Mouse (Mus musculus) layer of hippocampus, postnatal 14 days (tissue): Measurements from ENCODE around the gene Prdm2. TPM values are rescaled to one million over a fixed set of nuclear protein-coding genes. Genes with fewer than 3 reads are reported as not detected.

ENCODE experiments used
- DNase-seq, 2 experiments: peaks; one replicate each; pipeline ENCODE4 v3.0.0; 2021 to 2022; ENCODE audit warnings: low spot score in 2 of 2, mixed read lengths in 1 of 2
- long read RNA-seq, 2 experiments: library from polyadenylated mRNA; stranded (forward); transcript quantifications; one replicate each; pipeline ENCODE4 v2.0.0; 2021
- total RNA-seq, 2 experiments: library from RNA; stranded (reverse); gene quantifications; 2 replicates each; pipeline ENCODE4 v1.2.3; 2021

Prdm2 gene
- total RNA-seq, result 10 to 100 TPM; 34.9 to 35.4 TPM
- long read RNA-seq, experiment 1, partial matches to known transcripts, result 1 of 3 reads
- long read RNA-seq, experiment 1, other reads (novel, unspliced or antisense), result 2 of 3 reads
- long read RNA-seq, experiment 2, partial matches to known transcripts, result 0 of 4 reads
- long read RNA-seq, experiment 2, other reads (novel, unspliced or antisense), result 4 of 4 reads

GRCm38 (mm10) chr4:143212341-143213174 is at the start of gene Prdm2:
Prdm2 (minus strand) TSS chr4:143212995.
- DNase-seq, result peak; percentile 44 to 68

GRCm38 (mm10) chr4:143259718-143260349 is 47.0 kb upstream of the Prdm2 start:
- DNase-seq, result no peak

DNA sequence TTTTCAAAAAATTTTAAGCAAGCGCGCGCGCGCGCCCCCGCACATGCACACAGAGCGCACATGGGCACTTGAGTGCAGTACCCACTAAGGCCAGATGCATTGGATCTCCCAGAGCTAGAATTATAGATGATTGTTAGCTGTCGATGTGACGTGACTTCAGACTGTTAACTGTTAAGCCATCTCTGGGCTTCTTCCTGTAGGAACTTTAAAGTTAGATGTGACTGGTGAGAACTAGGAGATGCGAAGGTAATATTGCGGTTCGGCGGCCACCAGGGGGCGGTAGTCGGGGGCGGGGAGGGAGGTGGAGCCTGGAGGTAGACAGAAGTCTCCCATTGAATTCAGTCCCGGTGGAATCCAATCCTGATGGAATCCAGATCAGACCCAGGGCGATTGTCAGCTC is 45.7 kb upstream of the Prdm2 start:
- peak; percentile 24 to 39 for DNase-seq

DNA sequence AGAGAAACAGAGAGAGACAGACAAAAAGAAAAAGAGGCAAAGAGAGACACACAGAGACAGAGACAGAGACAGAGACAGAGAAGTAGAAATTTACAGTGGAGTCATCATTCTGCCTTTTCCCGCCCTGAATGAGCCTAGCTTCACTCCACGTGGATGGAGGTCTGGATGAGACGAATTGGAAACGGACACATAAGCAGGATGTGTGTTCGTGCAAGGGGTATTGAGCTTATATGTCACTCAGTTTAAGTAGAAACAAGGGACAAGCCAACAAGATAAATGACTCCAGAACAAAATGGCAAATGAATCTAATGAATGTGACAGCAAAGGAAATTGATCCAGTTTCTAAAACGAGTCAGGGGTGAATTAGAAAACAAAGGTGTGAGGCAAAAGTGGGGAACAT is 45.2 kb upstream of the Prdm2 start:
- no peak for DNase-seq

- DNase-seq, result no peak
Measured at GRCm38 (mm10) chr4:143255541-143255940, 42.7 kb upstream of the Prdm2 start.

GRCm38 (mm10) chr4:143253356-143253755 is 40.6 kb upstream of the Prdm2 start:
- no peak for DNase-seq

GRCm38 (mm10) chr4:143248050-143248449 is 35.3 kb upstream of the Prdm2 start:
- no peak for DNase-seq

DNA sequence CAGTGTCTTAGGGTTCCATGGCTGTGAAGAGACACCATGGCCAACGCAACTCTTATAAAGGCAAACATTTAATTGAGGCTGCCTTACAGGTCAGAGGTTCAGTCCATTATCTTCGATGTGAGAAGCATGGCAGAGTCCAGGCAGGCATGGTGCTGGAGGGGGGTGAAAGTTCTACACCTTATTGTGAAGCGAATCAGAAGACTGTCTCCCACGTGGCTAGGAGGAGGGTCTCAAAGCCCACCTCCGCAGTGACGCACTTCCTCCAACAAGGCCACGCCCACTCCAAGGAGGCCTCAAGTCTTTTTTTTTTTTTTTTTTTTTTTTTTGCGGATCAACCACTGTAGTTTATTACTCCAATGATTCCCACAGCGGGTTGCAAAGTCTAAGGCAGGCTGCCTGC is 28.5 kb upstream of the Prdm2 start:
- DNase-seq, result no peak

- DNase-seq, result no peak
Measured at GRCm38 (mm10) chr4:143239615-143240201, 26.9 kb upstream of the Prdm2 start.

DNA sequence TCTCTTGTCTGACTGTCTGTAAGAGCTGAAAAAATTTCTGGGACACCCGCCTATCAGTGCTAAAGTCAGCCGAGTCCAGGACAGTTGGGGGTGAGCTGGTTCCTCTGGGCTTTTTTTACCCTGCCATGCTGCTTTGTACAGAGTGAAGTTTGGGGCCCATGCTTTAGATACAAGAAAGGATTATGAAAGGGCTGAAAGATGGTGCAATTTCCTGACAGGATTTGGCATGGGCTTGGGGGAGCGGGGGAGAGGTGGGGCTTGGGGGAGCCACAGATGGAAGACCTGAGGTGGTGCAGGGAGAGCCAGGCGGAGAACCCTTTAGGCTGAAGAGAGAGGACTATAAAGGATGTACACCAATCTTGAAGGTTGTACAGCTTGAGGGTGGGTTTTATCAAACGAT is 26.3 kb upstream of the Prdm2 start:
- no peak for DNase-seq

DNA sequence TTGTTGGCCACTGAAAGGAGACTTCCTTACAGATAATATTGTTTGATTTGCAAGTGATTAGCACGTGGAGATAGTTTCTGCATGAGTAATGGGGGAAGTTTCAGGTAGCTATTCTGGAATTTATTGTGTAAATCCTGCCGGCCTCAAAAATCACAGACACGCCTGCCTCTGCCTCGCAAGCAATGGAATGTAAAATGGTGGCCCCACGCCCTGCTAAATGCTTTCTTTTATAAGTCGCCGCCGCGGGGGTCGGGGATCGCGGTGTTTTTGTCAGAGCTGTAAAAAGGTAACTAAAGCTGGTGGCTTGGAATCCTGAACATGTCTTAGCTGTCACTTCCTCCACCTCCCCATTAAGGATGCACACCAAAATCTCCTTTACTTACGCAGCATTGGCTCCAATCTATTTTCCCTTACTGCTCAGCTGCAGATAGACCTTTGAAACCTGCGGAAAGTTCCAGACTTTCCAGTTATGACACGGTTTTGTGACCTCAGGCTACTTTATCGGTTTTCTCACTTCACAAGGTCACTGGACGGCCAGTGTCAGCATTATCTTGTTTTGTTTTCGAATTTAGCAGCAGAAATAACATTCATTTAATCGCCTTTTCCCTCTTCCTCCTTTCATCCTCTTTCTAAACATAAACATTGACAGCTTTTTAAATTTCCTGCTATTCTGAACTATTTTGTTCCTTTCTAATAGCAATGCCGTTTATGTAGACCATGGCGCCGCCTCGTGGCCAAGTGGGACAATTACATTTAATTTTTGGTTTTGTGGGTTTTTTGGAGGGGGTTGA is 25.6 kb upstream of the Prdm2 start:
- peak; percentile 25 to 53 for DNase-seq

- no peak for DNase-seq
Measured at GRCm38 (mm10) chr4:143231790-143232422, 19.1 kb upstream of the Prdm2 start.

- DNase-seq, result no peak
Measured at GRCm38 (mm10) chr4:143231110-143231509, 18.3 kb upstream of the Prdm2 start.

DNA sequence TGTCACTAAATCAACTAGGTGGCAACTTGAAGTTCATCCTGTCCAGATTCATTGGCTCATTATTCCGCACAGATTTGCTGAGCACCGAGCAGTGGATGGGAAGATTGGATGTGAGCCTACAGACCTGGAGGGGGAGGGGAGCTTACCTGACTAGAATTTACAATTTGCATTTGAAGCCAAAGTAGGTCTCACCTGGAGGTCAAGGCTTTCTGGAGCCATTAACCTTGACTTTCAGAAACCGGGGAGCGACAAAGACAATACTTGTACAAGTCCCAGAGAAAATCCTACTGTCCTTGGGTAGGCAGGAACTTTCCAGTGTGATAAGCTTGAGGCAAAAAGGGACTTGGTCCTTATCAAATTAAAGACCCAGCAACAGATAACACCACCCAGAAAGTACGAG is 15.2 kb upstream of the Prdm2 start:
- no peak for DNase-seq

DNA sequence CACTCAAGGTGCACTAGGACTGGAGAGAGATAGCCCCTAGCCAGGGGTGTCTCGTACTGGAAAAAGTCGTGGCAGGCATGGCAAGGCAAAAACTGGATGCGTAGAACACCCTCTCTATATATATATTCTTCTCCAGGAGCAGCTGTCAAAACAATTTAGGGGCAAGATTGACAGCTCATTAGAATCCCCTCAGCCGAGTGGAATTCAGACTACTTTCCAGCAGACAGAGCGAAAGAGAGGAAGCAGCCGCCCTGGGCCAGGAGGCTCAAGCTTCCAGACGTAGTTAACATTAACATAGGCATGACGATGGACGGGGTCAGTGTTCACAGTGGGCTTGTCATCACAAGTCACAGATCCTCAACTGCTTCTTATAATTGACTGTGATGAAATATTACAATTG is 13.1 kb upstream of the Prdm2 start:
- no peak for DNase-seq

DNA sequence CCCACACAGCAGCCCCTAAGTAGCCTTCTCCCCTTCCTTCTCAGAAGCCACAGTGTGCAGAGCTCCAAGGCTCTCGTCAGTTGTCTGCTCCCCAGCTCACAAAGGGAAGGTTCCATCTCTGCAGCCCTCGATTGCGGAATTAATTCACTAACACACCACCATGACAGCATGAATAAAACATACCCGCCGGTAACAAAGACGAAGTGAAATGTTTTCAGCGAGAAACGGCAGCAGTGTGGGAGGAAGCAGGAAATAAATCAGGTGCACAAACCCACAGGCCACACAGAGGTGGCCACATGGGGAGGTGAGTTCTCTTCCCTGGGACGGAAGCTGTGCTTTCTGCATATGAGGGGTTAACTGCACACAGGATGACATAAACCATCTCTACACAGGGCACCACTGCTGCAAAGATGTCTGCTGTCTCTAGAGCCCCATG is 6.5 kb upstream of the Prdm2 start:
- DNase-seq, result no peak

- DNase-seq, result no peak
Measured at GRCm38 (mm10) chr4:143218858-143219257, 6.1 kb upstream of the Prdm2 start.

GRCm38 (mm10) chr4:143217189-143217588 is 4.4 kb upstream of the Prdm2 start:
- DNase-seq, result no peak

DNA sequence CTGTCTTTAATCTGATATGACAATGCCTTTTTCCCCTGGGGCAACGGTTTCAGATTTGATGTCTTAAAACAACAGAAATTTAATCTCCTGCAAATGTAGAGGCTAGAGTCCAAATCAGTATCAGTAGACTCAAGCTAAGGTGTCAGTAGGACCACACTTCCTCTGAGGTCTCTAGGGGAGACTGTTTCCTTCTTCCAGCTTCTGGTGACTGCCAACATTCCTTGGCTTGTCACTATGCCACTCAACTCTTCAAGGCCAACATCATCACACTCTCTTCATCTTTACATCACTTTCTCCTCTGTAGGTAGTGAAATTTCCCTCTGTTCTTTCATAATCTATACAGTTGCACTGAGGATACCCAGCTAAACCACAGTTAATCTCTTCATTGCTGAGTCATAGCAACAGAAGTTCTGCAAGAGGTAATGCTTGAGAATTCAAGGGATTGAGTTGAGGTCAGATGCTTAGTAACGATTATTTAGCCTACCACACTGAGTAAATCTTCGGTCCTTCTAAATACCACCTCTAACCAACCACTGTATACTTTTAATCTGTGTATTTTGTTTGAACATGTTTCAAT is 1.5 kb upstream of the Prdm2 start:
- no peak for DNase-seq

GRCm38 (mm10) chr4:143213571-143213970 is 776 bp upstream of the Prdm2 start:
- no peak for DNase-seq
